Mouse (Mus musculus) kidney, postnatal 0 days (tissue): ENCODE measurements around the gene Mrpl33. TPM values are rescaled to one million over a fixed set of nuclear protein-coding genes. Genes with fewer than 3 reads are reported as not detected.

Source experiments
- ATAC-seq: fragments of 200-750 bp; cut with Nextera tagmentation; replicated peaks from 2 replicates; pipeline ENCODE4 v1.8.0; 2017; ENCODE audit warnings: low read depth, moderate number of reproducible peaks, moderate TSS enrichment, moderate library complexity; ENCODE audit not compliant: low FRiP score
- DNase-seq: peaks from one replicate; pipeline ENCODE4 v3.0.0-alpha.2; 2016; ENCODE audit warnings: low spot score
- H3K27ac ChIP-seq: fragments of 300-500 bp; sonication (generic); 2 replicates; pipeline ENCODE4 v1.5.1; 2014; ENCODE audit warnings: mild to moderate bottlenecking
- H3K27me3 ChIP-seq: fragments of 300-500 bp; sonication (generic); 2 replicates; pipeline ENCODE4 v1.6.1; 2014; ENCODE audit warnings: low read length, mixed read lengths; ENCODE audit not compliant: insufficient read depth
- H3K36me3 ChIP-seq: fragments of 300-500 bp; sonication (generic); 2 replicates; pipeline ENCODE4 v1.6.1; 2014; ENCODE audit warnings: low read length, mixed read lengths; ENCODE audit not compliant: insufficient read depth
- H3K4me1 ChIP-seq: fragments of 300-500 bp; sonication (generic); replicated peaks from 2 replicates; pipeline ENCODE4 v1.6.1; 2014; ENCODE audit warnings: antibody characterized with exemption, low read length, mixed read lengths; ENCODE audit not compliant: insufficient read depth
- H3K4me2 ChIP-seq: fragments of 300-500 bp; sonication (generic); 2 replicates; pipeline ENCODE4 v1.6.1; 2014; ENCODE audit warnings: mild to moderate bottlenecking, low read length, moderate library complexity, mixed read lengths
- H3K4me3 ChIP-seq: fragments of 300-500 bp; sonication (generic); replicated peaks from 2 replicates; pipeline ENCODE4 v1.5.1; 2014; ENCODE audit warnings: low read depth, low read length
- H3K9ac ChIP-seq: fragments of 300-500 bp; sonication (generic); 2 replicates; pipeline ENCODE4 v1.6.1; 2014; ENCODE audit warnings: low read depth, low read length
- H3K9me3 ChIP-seq: fragments of 300-500 bp; sonication (generic); replicated peaks from 2 replicates; pipeline ENCODE4 v1.6.1; 2016; ENCODE audit warnings: low read length, inconsistent platforms, mixed read lengths
- CTCF ChIP-seq: IDR thresholded peaks from 2 replicates; pipeline ENCODE4 v1.5.1; 2016; ENCODE audit warnings: antibody characterized with exemption, low read depth, mild to moderate bottlenecking, moderate library complexity
- WGBS: fragments of 180-500 bp; shearing (Covaris S2); extraction: QIAGEN DNeasy Blood & Tissue Kit; methylation state at CpG from one replicate; pipeline ENCODE4 v1.1.7; 2014; 5-methylcytosine and 5-hydroxymethylcytosine counted together
- polyA plus RNA-seq: library from polyadenylated mRNA; unstranded; fragments of >200 nt; fragmentation: Nextera tagmentation; extraction: Ambion mirVana; gene quantifications from 2 replicates; pipeline ENCODE4 v1.2.1, GENCODE M21; 2015

Mrpl33 gene
- polyA plus RNA-seq, 1 experiment from 2014 or later: 406 TPM

- Histone ChIP-seq H3K4me1 (peaks cover 12% of the 10 kb centered on the region), H3K27ac (no peak overlapping the region), H3K4me2 (no peak overlapping the region), H3K27me3 (no peaks in the 10 kb centered on the region), H3K9ac (no peak overlapping the region), H3K9me3 (no peaks in the 10 kb centered on the region), H3K4me3 (no peak overlapping the region), H3K36me3 (no peaks in the 10 kb centered on the region)
- no peak for TF ChIP-seq CTCF
- DNase-seq (no peak), ATAC-seq (no peak)
- 87% methylated on average over 7 of the region's 7 CpGs for WGBS
Observed at GRCm38 (mm10) chr5:31601162-31601722, 4.5 kb downstream of the Mrpl33 start.

- H3K36me3 ChIP-seq: no peaks in the 10 kb centered on the region
- H3K27me3 ChIP-seq: no peaks in the 10 kb centered on the region
- 62% methylated on average over 1 of the region's 1 CpGs for WGBS
- ATAC-seq (no peak; the same call in 1 of the 2 replicates), DNase-seq (peak; percentile 70)
- H3K4me3 ChIP-seq: no peak overlapping the region
- 0 out of 2 replicates have a peak overlapping the region, but pooled peaks have one; percentile 19 for H3K9ac ChIP-seq
- peaks cover 3% of the 10 kb centered on the region; the same call in 1 of the 2 replicates for H3K4me1 ChIP-seq
- no peaks in the 10 kb centered on the region for H3K9me3 ChIP-seq
- no peak overlapping the region for H3K4me2 ChIP-seq
- H3K27ac ChIP-seq: no peak overlapping the region
- no peak for TF ChIP-seq CTCF
Observed at GRCm38 (mm10) chr5:31602377-31602776, 5.6 kb downstream of the Mrpl33 start.

- ATAC-seq: no peak
- Histone ChIP-seq H3K4me1 (peaks cover 3% of the 10 kb centered on the region; the same call in 1 of the 2 replicates), H3K4me2 (no peak overlapping the region), H3K9me3 (no peaks in the 10 kb centered on the region), H3K27ac (no peak overlapping the region), H3K36me3 (no peaks in the 10 kb centered on the region), H3K4me3 (no peak overlapping the region), H3K9ac (no peak overlapping the region), H3K27me3 (no peaks in the 10 kb centered on the region)
- no peak for DNase-seq
- TF ChIP-seq CTCF: no peak
- 50% methylated on average over 6 of the region's 6 CpGs for WGBS
Observed at GRCm38 (mm10) chr5:31603766-31604165, 7.0 kb downstream of the Mrpl33 start.

GRCm38 (mm10) chr5:31606151-31606550, 9.4 kb downstream of the Mrpl33 start:
- ATAC-seq (no peak), DNase-seq (no peak)
- no peaks in the 10 kb centered on the region for H3K27me3 ChIP-seq
- H3K36me3 ChIP-seq: no peaks in the 10 kb centered on the region
- no peak overlapping the region for H3K27ac ChIP-seq
- no peak overlapping the region for H3K9ac ChIP-seq
- no peak overlapping the region for H3K4me3 ChIP-seq
- TF ChIP-seq CTCF: no peak
- H3K4me1 ChIP-seq: peaks cover 3% of the 10 kb centered on the region; the same call in 1 of the 2 replicates
- WGBS: 30% methylated on average over 3 of the region's 3 CpGs
- no peak overlapping the region for H3K4me2 ChIP-seq
- H3K9me3 ChIP-seq: no peaks in the 10 kb centered on the region

- no peak overlapping the region for H3K4me2 ChIP-seq
- DNase-seq (peak; percentile 72), ATAC-seq (peak; percentile 44; the same call in 1 of the 2 replicates)
- H3K4me3 ChIP-seq: no peak overlapping the region
- H3K27me3 ChIP-seq: no peaks in the 10 kb centered on the region
- peak overlapping the region; percentile 58 for H3K27ac ChIP-seq
- 36% methylated on average over 13 of the region's 13 CpGs for WGBS
- no peak overlapping the region for H3K9ac ChIP-seq
- no peaks in the 10 kb centered on the region for H3K9me3 ChIP-seq
- H3K36me3 ChIP-seq: no peaks in the 10 kb centered on the region
- H3K4me1 ChIP-seq: peaks cover 7% of the 10 kb centered on the region; the same call in 1 of the 2 replicates
- no peak for TF ChIP-seq CTCF
Observed at GRCm38 (mm10) chr5:31610376-31611086, 13.8 kb downstream of the Mrpl33 start.

GRCm38 (mm10) chr5:31611186-31611585, 14.5 kb downstream of the Mrpl33 start:
- no peak overlapping the region for H3K27ac ChIP-seq

More at GRCm38 (mm10) chr5:31611186-31611585, 14.5 kb downstream of the Mrpl33 start:
- H3K36me3 ChIP-seq: no peaks in the 10 kb centered on the region
- peaks cover 7% of the 10 kb centered on the region; the same call in 1 of the 2 replicates for H3K4me1 ChIP-seq
- no peak overlapping the region for H3K9ac ChIP-seq
- WGBS: 96% methylated on average over 1 of the region's 1 CpGs
- no peak overlapping the region for H3K4me2 ChIP-seq
- DNase-seq (no peak), ATAC-seq (no peak)
- no peak for TF ChIP-seq CTCF
- no peaks in the 10 kb centered on the region for H3K27me3 ChIP-seq
- no peak overlapping the region for H3K4me3 ChIP-seq
- no peaks in the 10 kb centered on the region for H3K9me3 ChIP-seq
